Mouse (Mus musculus) CD4-positive, CD25-positive, alpha-beta regulatory T cell, adult 4 months (primary cell): Measurements from ENCODE around the gene Olfr96. TPM values are rescaled to one million over a fixed set of nuclear protein-coding genes. Genes with fewer than 3 reads are reported as not detected.

Experiments used
- ATAC-seq: one replicate; pipeline ENCODE4 v1.8.0; 2017
- polyA plus RNA-seq, 2 experiments: library from polyadenylated mRNA; unstranded; fragments of 100-300 nt; shearing (Covaris generic); gene quantifications; one replicate each; pipeline ENCODE4 v1.2.1; 2017

The Olfr96 gene
- polyA plus RNA-seq, 2 experiments from 2014 or later = not detected

DNA sequence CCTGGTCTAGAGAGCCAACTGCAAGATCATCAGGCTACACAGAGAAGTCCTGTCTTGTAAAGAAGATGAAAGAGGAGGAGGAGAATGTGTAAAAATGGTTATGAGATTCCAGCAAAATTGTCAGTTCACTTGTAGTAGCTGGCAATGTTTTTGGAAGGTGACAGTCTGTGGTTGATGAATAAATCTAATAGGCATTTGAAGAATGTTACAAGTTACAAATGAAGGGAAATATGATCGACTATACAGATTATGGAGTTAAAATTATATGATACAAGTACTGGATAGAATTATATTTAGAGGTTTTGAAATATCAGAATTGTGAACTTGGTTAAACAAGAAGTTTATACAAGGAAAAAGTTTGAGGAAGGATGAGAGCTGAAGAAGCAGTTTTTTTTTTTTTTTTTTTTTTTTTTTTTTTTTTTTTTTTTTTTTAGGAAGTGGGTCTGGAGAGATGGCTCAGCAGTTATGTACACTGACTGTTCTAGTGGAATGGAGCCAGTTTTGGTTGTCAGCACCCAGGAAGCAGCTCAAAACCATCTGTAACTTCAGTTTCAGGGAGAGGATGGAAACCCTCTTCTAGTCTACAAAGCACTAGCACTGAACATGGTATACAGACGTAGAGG is 55.8 kb downstream of the Olfr96 start:
- ATAC-seq = no peak

Other genes starting within 250 kb of the Olfr96 start
- not detected for gene 2410137M14Rik, start 238.9 kb upstream of the Olfr96 start, polyA plus RNA-seq
- gene H2-M5, start 230.6 kb upstream of the Olfr96 start, polyA plus RNA-seq = not detected
- not detected for gene Zfp57, start 219.0 kb upstream of the Olfr96 start, polyA plus RNA-seq
- not detected for gene Mog, start 196.7 kb upstream of the Olfr96 start, polyA plus RNA-seq
- 1 to 10 TPM; 4.7 to 8.6 TPM for gene Gabbr1, start 174.2 kb upstream of the Olfr96 start, polyA plus RNA-seq
- under 1 TPM in 1 of 2 experiments, not detected in 1; 0.11 TPM for gene Olfr90, start 131.6 kb upstream of the Olfr96 start, polyA plus RNA-seq
- gene Olfr91, start 121.9 kb upstream of the Olfr96 start, polyA plus RNA-seq = not detected
- gene Olfr92, start 100.1 kb upstream of the Olfr96 start, polyA plus RNA-seq = not detected
- not detected for gene Olfr93, start 58.7 kb upstream of the Olfr96 start, polyA plus RNA-seq
- under 1 TPM in 1 of 2 experiments, not detected in 1; 0.70 TPM for gene Ubd, start 26.3 kb upstream of the Olfr96 start, polyA plus RNA-seq
- gene Olfr94, start 19.2 kb upstream of the Olfr96 start, polyA plus RNA-seq = not detected
- not detected for gene Olfr95, start 7.0 kb upstream of the Olfr96 start, polyA plus RNA-seq
- not detected for gene Olfr97, start 17.2 kb downstream of the Olfr96 start, polyA plus RNA-seq
- gene Olfr98, start 43.6 kb downstream of the Olfr96 start, polyA plus RNA-seq = not detected
- 100 to 1,000 TPM; 131 to 144 TPM for gene H2-M3, start 50.1 kb downstream of the Olfr96 start, polyA plus RNA-seq
- 1 to 10 TPM; 4.3 to 5.5 TPM for gene Olfr99, start 63.3 kb downstream of the Olfr96 start, polyA plus RNA-seq
- under 1 TPM; 0.22 to 0.25 TPM for gene Olfr101, start 84.2 kb downstream of the Olfr96 start, polyA plus RNA-seq
- not detected for gene Olfr102, start 96.9 kb downstream of the Olfr96 start, polyA plus RNA-seq
- not detected for gene Olfr103, start 119.6 kb downstream of the Olfr96 start, polyA plus RNA-seq
- not detected for gene Olfr104-ps, start 139.4 kb downstream of the Olfr96 start, polyA plus RNA-seq
- gene Olfr105-ps, start 158.9 kb downstream of the Olfr96 start, polyA plus RNA-seq = not detected
- gene Olfr106-ps, start 170.2 kb downstream of the Olfr96 start, polyA plus RNA-seq = not detected
- gene Olfr107, start 179.1 kb downstream of the Olfr96 start, polyA plus RNA-seq = under 1 TPM in 1 of 2 experiments, not detected in 1; 0.11 TPM
- gene Olfr108, start 225.3 kb downstream of the Olfr96 start, polyA plus RNA-seq = not detected
- not detected for gene Olfr109, start 238.8 kb downstream of the Olfr96 start, polyA plus RNA-seq